Mouse (Mus musculus) liver, adult 2 months (tissue): ENCODE data around the gene Cdk14. TPM values are rescaled to one million over a fixed set of nuclear protein-coding genes. Genes with fewer than 3 reads are reported as not detected.

Experiments
- DNase-seq: peaks from one replicate; pipeline ENCODE4 v3.0.0-alpha.2; 2011; ENCODE audit warnings: low read depth, low spot score; ENCODE audit errors: extremely low read depth
- H3K27ac ChIP-seq: fragments of 200-500 bp; replicated peaks from 2 replicates; pipeline ENCODE4 v1.5.1; 2012; ENCODE audit warnings: low read depth, mild to moderate bottlenecking, control low read depth, inconsistent platforms, low read length; ENCODE audit not compliant: insufficient read depth
- H3K27me3 ChIP-seq: fragments of 200-500 bp; 2 replicates; pipeline ENCODE4 v1.6.1; 2012; ENCODE audit warnings: mild to moderate bottlenecking, moderate library complexity, low read length, inconsistent platforms; ENCODE audit not compliant: control insufficient read depth, insufficient read depth
- H3K36me3 ChIP-seq: fragments of 200-500 bp; 2 replicates; pipeline ENCODE4 v1.6.1; 2012; ENCODE audit warnings: low read length, inconsistent platforms; ENCODE audit not compliant: control insufficient read depth, insufficient read depth
- H3K4me1 ChIP-seq: fragments of 200-500 bp; 2 replicates; pipeline ENCODE4 v1.6.1; 2011; ENCODE audit warnings: low read length; ENCODE audit not compliant: control insufficient read depth, insufficient read depth
- H3K4me3 ChIP-seq: fragments of 200-500 bp; 2 replicates; pipeline ENCODE4 v1.5.1; 2011; ENCODE audit warnings: low read depth, mild to moderate bottlenecking, control low read depth, low read length, moderate library complexity; ENCODE audit not compliant: insufficient read depth
- H3K79me2 ChIP-seq: fragments of 200-500 bp; 2 replicates; pipeline ENCODE4 v1.6.1; 2012; ENCODE audit warnings: inconsistent platforms, mild to moderate bottlenecking, low read length, moderate library complexity; ENCODE audit not compliant: control insufficient read depth, insufficient read depth
- H3K9ac ChIP-seq: fragments of 200-500 bp; 2 replicates; pipeline ENCODE4 v1.6.1; 2012; ENCODE audit warnings: low read depth, mild to moderate bottlenecking, control low read depth, inconsistent platforms, low read length
- CTCF ChIP-seq: fragments of 200-500 bp; IDR thresholded peaks from 2 replicates; pipeline ENCODE4 v1.5.1; 2011; ENCODE audit warnings: low read depth, low read length, control low read depth
- POLR2A ChIP-seq: fragments of 200-500 bp; IDR thresholded peaks from 2 replicates; pipeline ENCODE4 v1.6.1; 2011; ENCODE audit warnings: low read length, control low read depth; ENCODE audit not compliant: insufficient read depth; ENCODE audit errors: extremely low read depth
- WGBS: fragments of 180-500 bp; shearing (Covaris S2); methylation state at CpG from one replicate; pipeline ENCODE4 v1.1.7; 2018; 5-methylcytosine and 5-hydroxymethylcytosine counted together
- polyA plus RNA-seq: library from polyadenylated mRNA; depleted of rRNA; stranded (reverse); fragments of >200 nt; gene quantifications from 2 replicates; pipeline ENCODE4 v1.2.3, GENCODE M21; 2012; rRNA removed
- total RNA-seq: library from RNA; depleted of rRNA; stranded (reverse); fragments of >200 nt; gene quantifications from 2 replicates; pipeline ENCODE4 v1.2.3, GENCODE M21; 2014; rRNA removed

The Cdk14 gene
- total RNA-seq = 2.2 and 2.7 TPM in 2 replicates
- 0.31 and 0.32 TPM in 2 replicates for polyA plus RNA-seq

GRCm38 (mm10) chr5:5419992-5420455, at the start of gene Cdk14:
TSS of gene Cdk14 (minus strand) at chr5:5420312.
- no peaks in the 10 kb centered on the region for H3K36me3 ChIP-seq
- 0 out of 2 replicates have a peak within 1 kb of the TSS, but pooled peaks have one; percentile 10 for H3K27ac ChIP-seq
- DNase-seq = peak; percentile 35
- no peaks in the 10 kb centered on the region for H3K27me3 ChIP-seq
- peak within 1 kb of the TSS; percentile 18; the same call in 1 of the 2 replicates for H3K4me3 ChIP-seq
- 87% methylated on average over 9 of the region's 9 CpGs for WGBS
- H3K4me1 ChIP-seq = no peaks in the 10 kb centered on the region
- no peak within 1 kb of the TSS for H3K9ac ChIP-seq
- H3K79me2 ChIP-seq = no peaks in the 10 kb centered on the region
- TF ChIP-seq CTCF (no peak), POLR2A (no peak)

DNA sequence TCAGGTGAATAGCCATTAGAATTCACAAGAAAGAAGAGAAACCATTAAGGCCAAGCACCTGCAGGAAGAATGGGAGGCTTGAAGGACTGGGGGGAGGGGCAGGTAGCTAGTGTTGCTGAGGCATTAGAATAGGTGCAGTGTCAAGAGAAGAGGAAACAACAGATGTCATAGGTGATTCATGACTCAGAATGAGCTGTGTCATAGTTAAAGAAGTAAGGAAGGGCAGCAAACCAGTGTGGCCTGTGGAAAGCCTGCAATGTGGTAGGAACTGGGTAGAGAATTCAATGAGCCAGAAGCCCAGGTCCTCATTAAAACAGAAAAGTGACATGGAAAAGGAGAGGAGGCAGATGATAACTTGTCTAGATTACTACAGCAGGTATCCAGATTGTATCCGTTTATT, 45.1 kb upstream of the Cdk14 start:
- no peaks in the 10 kb centered on the region for H3K79me2 ChIP-seq
- no peaks in the 10 kb centered on the region for H3K27me3 ChIP-seq
- no peak overlapping the region for H3K4me3 ChIP-seq
- no peak overlapping the region for H3K27ac ChIP-seq
- no peak overlapping the region for H3K9ac ChIP-seq
- no peaks in the 10 kb centered on the region for H3K4me1 ChIP-seq
- WGBS = 67% methylated on average over 1 of the region's 1 CpGs
- H3K36me3 ChIP-seq = no peaks in the 10 kb centered on the region
- TF ChIP-seq CTCF = no peak
- TF ChIP-seq POLR2A = no peak
- no peak for DNase-seq

GRCm38 (mm10) chr5:5431746-5432438, 11.8 kb upstream of the Cdk14 start:
- no peak overlapping the region for H3K27ac ChIP-seq
- no peaks in the 10 kb centered on the region for H3K4me1 ChIP-seq
- 76% methylated on average over 5 of the region's 5 CpGs for WGBS
- no peaks in the 10 kb centered on the region for H3K36me3 ChIP-seq
- no peaks in the 10 kb centered on the region for H3K27me3 ChIP-seq
- H3K9ac ChIP-seq = no peak overlapping the region
- no peak overlapping the region for H3K4me3 ChIP-seq
- DNase-seq = no peak
- no peaks in the 10 kb centered on the region for H3K79me2 ChIP-seq
- TF ChIP-seq POLR2A = no peak
- TF ChIP-seq CTCF = no peak

- no peak for DNase-seq
- no peak for TF ChIP-seq CTCF
- no peak for TF ChIP-seq POLR2A
- 84% methylated on average over 6 of the region's 6 CpGs for WGBS
Measured at GRCm38 (mm10) chr5:5423723-5424171, 3.6 kb upstream of the Cdk14 start.

GRCm38 (mm10) chr5:5423081-5423480, 3.0 kb upstream of the Cdk14 start:
- H3K27ac ChIP-seq = no peak overlapping the region
- no peak overlapping the region for H3K9ac ChIP-seq
- no peaks in the 10 kb centered on the region for H3K36me3 ChIP-seq
- no peak for DNase-seq
- no peaks in the 10 kb centered on the region for H3K79me2 ChIP-seq
- H3K27me3 ChIP-seq = no peaks in the 10 kb centered on the region
- H3K4me3 ChIP-seq = no peak overlapping the region
- no peaks in the 10 kb centered on the region for H3K4me1 ChIP-seq
- TF ChIP-seq POLR2A (no peak), CTCF (no peak)
- WGBS = 97% methylated on average over 4 of the region's 4 CpGs

More at GRCm38 (mm10) chr5:5423723-5424171, 3.6 kb upstream of the Cdk14 start:
- no peaks in the 10 kb centered on the region for H3K79me2 ChIP-seq
- H3K4me3 ChIP-seq = no peak overlapping the region
- no peak overlapping the region for H3K27ac ChIP-seq
- H3K36me3 ChIP-seq = no peaks in the 10 kb centered on the region
- H3K9ac ChIP-seq = no peak overlapping the region
- no peaks in the 10 kb centered on the region for H3K4me1 ChIP-seq
- no peaks in the 10 kb centered on the region for H3K27me3 ChIP-seq

DNA sequence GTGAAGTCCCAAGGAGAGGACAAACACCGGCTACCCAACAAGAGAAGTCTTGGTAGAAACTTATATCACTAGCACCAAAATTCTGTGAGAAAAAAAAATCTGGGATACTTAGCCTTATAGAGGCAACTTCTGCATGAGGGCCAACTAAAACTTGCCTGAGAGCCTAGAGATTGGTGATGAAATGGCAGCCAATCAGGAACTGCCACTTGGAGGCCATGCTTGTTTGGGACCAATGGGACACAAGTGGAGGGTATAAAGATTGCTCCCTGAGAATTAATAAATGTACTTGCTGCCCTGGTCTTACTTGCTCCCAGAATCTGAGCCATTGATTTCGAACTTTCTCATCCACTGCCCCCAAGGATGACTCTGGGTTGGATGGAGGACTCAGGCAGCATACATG, 1.3 kb upstream of the Cdk14 start:
- Histone ChIP-seq H3K27ac (no peak overlapping the region), H3K4me3 (no peak overlapping the region), H3K9ac (no peak overlapping the region), H3K79me2 (no peaks in the 10 kb centered on the region), H3K36me3 (no peaks in the 10 kb centered on the region), H3K4me1 (no peaks in the 10 kb centered on the region), H3K27me3 (no peaks in the 10 kb centered on the region)
- no peak for DNase-seq
- no peak for TF ChIP-seq POLR2A
- TF ChIP-seq CTCF = no peak
- WGBS = 94% methylated on average over 2 of the region's 2 CpGs
